Mouse (Mus musculus): ENCODE measurements around the gene Mapkapk5. TPM values are rescaled to one million over a fixed set of nuclear protein-coding genes. Genes with fewer than 3 reads are reported as not detected.

Mapkapk5 gene
- total and polyA plus RNA-seq, 3 experiments = 66.3 to 74.8 TPM; not detected in 1

DNA sequence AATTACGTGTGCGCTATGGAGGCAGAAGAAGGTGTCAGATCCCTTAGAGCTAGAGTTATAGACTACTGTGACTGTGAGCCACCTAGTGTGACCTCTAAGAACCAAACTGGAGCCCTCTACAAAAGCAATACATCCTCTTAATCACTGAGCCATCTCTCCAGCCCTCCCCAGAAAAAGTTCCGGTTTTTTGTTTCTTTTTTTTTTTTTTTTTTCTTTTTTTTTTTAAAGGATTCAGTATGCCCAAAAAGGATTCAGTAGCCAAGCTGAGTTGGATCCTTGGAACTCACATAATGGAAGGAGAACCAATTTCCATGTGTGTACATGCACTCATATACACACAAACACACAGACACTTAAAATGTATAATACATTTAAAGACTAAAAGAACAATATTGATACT lies 2.3 kb downstream of the Mapkapk5 start:
- Histone ChIP-seq H3K9me3 (replicated peaks; ENCODE audit: insufficient read depth, low read length) (no peaks in the 10 kb centered on the region), H3K27me3 (ENCODE audit: control insufficient read depth in 1 of 2, insufficient read depth in 2 of 2, low read length in 2 of 2) (no peaks in the 10 kb centered on the region), H3K36me3 (ENCODE audit: control insufficient read depth in 1 of 2, insufficient read depth in 2 of 2, low read length in 2 of 2) (peaks cover 2 to 25% of the 10 kb centered on the region in 2 experiments; a peak in 3 of 4 replicates), H3K79me2 (ENCODE audit: control insufficient read depth, insufficient read depth, low read length, poor library complexity) (peaks cover 44% of the 10 kb centered on the region), H3K4me1 (ENCODE audit: control insufficient read depth in 1 of 2, insufficient read depth in 2 of 2, low read length in 2 of 2) (peaks cover 4 to 12% of the 10 kb centered on the region in 2 experiments), H3K4me3 (ENCODE audit: control insufficient read depth in 1 of 2, insufficient read depth in 1 of 2, low read depth in 2 of 2, low read length in 2 of 2) (no peak overlapping the region), H3K9ac (ENCODE audit: control insufficient read depth, low read depth, low read length, poor library complexity, severe bottlenecking) (no peak overlapping the region), H3K27ac (ENCODE audit: control insufficient read depth, low read depth, low read length) (no peak overlapping the region)
- no peak for DNase-seq (ENCODE audit: low read depth, low spot score)
- TF ChIP-seq HCFC1 (IDR thresholded peaks at IDR 0.05; ENCODE audit: low read depth, low read length) = no peak
- TF ChIP-seq ZC3H11A (IDR thresholded peaks at IDR 0.05; ENCODE audit: low read depth, low read length) = no peak
- TF ChIP-seq ZNF384 (IDR thresholded peaks at IDR 0.05; ENCODE audit: low read depth, low read length) = peak; percentile 75
- TF ChIP-seq SIN3A (IDR thresholded peaks at IDR 0.05; ENCODE audit: low read length) = no peak

DNA sequence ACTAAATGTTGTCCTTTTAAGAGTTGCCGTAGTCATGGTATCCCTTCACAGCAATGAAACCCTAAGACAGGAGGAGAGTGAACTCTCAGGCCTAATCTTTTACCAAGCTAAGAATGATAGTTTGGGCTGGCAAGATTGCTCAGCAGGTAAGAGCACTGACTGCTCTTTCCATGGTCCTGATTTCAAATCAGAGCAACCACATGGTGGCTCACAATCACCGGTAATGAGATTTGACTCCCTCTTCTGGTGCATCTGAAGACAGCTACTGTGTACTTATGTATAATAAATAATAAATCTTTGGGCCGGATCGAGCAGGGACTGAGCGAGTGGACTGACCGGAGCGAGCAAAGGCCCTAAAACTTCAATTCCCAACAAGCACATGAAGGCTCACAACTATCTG lies 4.5 kb downstream of the Mapkapk5 start:
- Histone ChIP-seq H3K9ac (ENCODE audit: control insufficient read depth, low read depth, low read length, poor library complexity, severe bottlenecking) (no peak overlapping the region), H3K79me2 (ENCODE audit: control insufficient read depth, insufficient read depth, low read length, poor library complexity) (peaks cover 44% of the 10 kb centered on the region), H3K9me3 (replicated peaks; ENCODE audit: insufficient read depth, low read length) (no peaks in the 10 kb centered on the region), H3K27me3 (ENCODE audit: control insufficient read depth in 1 of 2, insufficient read depth in 2 of 2, low read length in 2 of 2) (no peaks in the 10 kb centered on the region), H3K4me1 (ENCODE audit: control insufficient read depth in 1 of 2, insufficient read depth in 2 of 2, low read length in 2 of 2) (peaks cover 4 to 7% of the 10 kb centered on the region in 2 experiments), H3K27ac (ENCODE audit: control insufficient read depth, low read depth, low read length) (no peak overlapping the region), H3K4me3 (ENCODE audit: control insufficient read depth in 1 of 2, insufficient read depth in 1 of 2, low read depth in 2 of 2, low read length in 2 of 2) (no peak overlapping the region), H3K36me3 (ENCODE audit: control insufficient read depth in 1 of 2, insufficient read depth in 2 of 2, low read length in 2 of 2) (peaks cover 10 to 18% of the 10 kb centered on the region in 2 experiments)
- DNase-seq (ENCODE audit: low read depth, low spot score) = peak; percentile 22
- TF ChIP-seq POLR2AphosphoS5 (IDR thresholded peaks at IDR 0.05; ENCODE audit: borderline replicate concordance, low read depth, low read length) = no peak
- peak; percentile 89 for TF ChIP-seq RCOR1 (IDR thresholded peaks at IDR 0.05; ENCODE audit: low read depth, low read length)
- no peak for TF ChIP-seq POLR2AphosphoS2 (IDR thresholded peaks at IDR 0.05; ENCODE audit: low read length)
- TF ChIP-seq MAX (IDR thresholded peaks at IDR 0.05; ENCODE audit: low read length) = peak; percentile 16; the same call in 1 of the 2 replicates
- TF ChIP-seq CTCF (IDR thresholded peaks at IDR 0.05 in 2 of 3, conservative IDR thresholded peaks at IDR 0.05 in 1 of 3; ENCODE audit: control insufficient read depth in 1 of 3, insufficient read depth in 1 of 3, low read depth in 2 of 3, low read length in 3 of 3, poor library complexity in 1 of 3, severe bottlenecking in 1 of 3) = peak in 1 of 3 experiments; percentile 13; a peak in 1 of 6 replicates

DNA sequence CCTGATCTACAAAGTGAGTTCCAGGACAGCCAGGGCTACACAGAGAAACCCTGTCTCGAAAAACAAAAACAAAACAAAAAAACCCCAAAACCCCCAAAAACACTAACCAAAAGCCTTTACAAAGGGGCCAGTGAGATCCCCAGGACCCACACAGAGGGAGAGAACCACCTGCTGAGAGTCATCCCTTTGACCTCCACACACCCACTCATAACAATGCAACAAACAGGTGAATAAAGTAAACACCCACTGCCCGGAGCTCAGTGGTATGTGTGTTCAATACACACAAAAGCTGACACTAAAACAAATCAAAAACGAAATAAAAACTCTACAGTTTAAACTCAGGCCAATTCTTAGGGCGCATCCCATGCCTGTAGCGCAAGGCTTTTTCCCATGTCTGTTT lies 5.6 kb downstream of the Mapkapk5 start:
- Histone ChIP-seq H3K9ac (ENCODE audit: control insufficient read depth, low read depth, low read length, poor library complexity, severe bottlenecking) (no peak overlapping the region), H3K36me3 (ENCODE audit: control insufficient read depth in 1 of 2, insufficient read depth in 2 of 2, low read length in 2 of 2) (peaks cover 10 to 18% of the 10 kb centered on the region in 2 experiments), H3K9me3 (replicated peaks; ENCODE audit: insufficient read depth, low read length) (no peaks in the 10 kb centered on the region), H3K27me3 (ENCODE audit: control insufficient read depth in 1 of 2, insufficient read depth in 2 of 2, low read length in 2 of 2) (no peaks in the 10 kb centered on the region), H3K79me2 (ENCODE audit: control insufficient read depth, insufficient read depth, low read length, poor library complexity) (peaks cover 36% of the 10 kb centered on the region), H3K27ac (ENCODE audit: control insufficient read depth, low read depth, low read length) (no peak overlapping the region), H3K4me3 (ENCODE audit: control insufficient read depth in 1 of 2, insufficient read depth in 1 of 2, low read depth in 2 of 2, low read length in 2 of 2) (no peak overlapping the region), H3K4me1 (ENCODE audit: control insufficient read depth in 1 of 2, insufficient read depth in 2 of 2, low read length in 2 of 2) (peaks cover 4 to 7% of the 10 kb centered on the region in 2 experiments)
- TF ChIP-seq POLR2A (IDR thresholded peaks at IDR 0.05; ENCODE audit: control insufficient read depth in 1 of 2, insufficient read depth in 1 of 2, low read depth in 1 of 2, low read length in 2 of 2, poor library complexity in 1 of 2) (no peak), ETS1 (IDR thresholded peaks at IDR 0.05; ENCODE audit: low read depth, low read length) (no peak), MAFK (IDR thresholded peaks at IDR 0.05; ENCODE audit: borderline replicate concordance, low read depth, low read length) (no peak), NRF1 (IDR thresholded peaks at IDR 0.05; ENCODE audit: insufficient read depth, low read depth, low read length, poor library complexity, severe bottlenecking) (no peak), TBP (IDR thresholded peaks at IDR 0.05; ENCODE audit: low read depth, low read length) (no peak), USF1 (IDR thresholded peaks at IDR 0.05; ENCODE audit: low read depth, low read length) (no peak), MYB (IDR thresholded peaks at IDR 0.05; ENCODE audit: low read depth, low read length) (no peak), JUND (IDR thresholded peaks at IDR 0.05; ENCODE audit: low read depth, low read length) (no peak), BHLHE40 (IDR thresholded peaks at IDR 0.05; ENCODE audit: borderline replicate concordance, low read depth, low read length) (no peak), MEF2A (IDR thresholded peaks at IDR 0.05; ENCODE audit: extremely low read depth, insufficient replicate concordance, low read depth, low read length, poor library complexity, severe bottlenecking) (no peak), RAD21 (IDR thresholded peaks at IDR 0.05; ENCODE audit: low read depth, low read length) (no peak), MAZ (IDR thresholded peaks at IDR 0.05; ENCODE audit: low read depth, low read length) (no peak), TAL1 (IDR thresholded peaks at IDR 0.05; ENCODE audit: low read length) (no peak), MAX (IDR thresholded peaks at IDR 0.05; ENCODE audit: low read length) (no peak), ELF1 (IDR thresholded peaks at IDR 0.05; ENCODE audit: low read depth, low read length) (no peak), HCFC1 (IDR thresholded peaks at IDR 0.05; ENCODE audit: low read depth, low read length) (no peak), GABPA (IDR thresholded peaks at IDR 0.05; ENCODE audit: low read depth, low read length) (no peak)
- DNase-seq (ENCODE audit: low read depth, low spot score) = no peak
